Mouse (Mus musculus): ENCODE results near the gene Spg7.
A peak's percentile ranks its signal among the peaks of the same experiment; 100 is the strongest.

The Spg7 gene

GRCm38 (mm10) chr8:123131041-123131440, 68.3 kb downstream of the Spg7 start:
- DNase-seq (ENCODE audit: low spot score in 2 of 2): no peak

GRCm38 (mm10) chr8:123132953-123133352, 70.2 kb downstream of the Spg7 start:
- no peak for DNase-seq (ENCODE audit: low spot score in 2 of 2)

GRCm38 (mm10) chr8:123134149-123134713, 71.5 kb downstream of the Spg7 start:
- DNase-seq (ENCODE audit: low spot score in 2 of 2): no peak

GRCm38 (mm10) chr8:123135406-123135805, 72.7 kb downstream of the Spg7 start:
- DNase-seq (ENCODE audit: low spot score in 2 of 2): no peak

- no peak for DNase-seq (ENCODE audit: low spot score in 2 of 2)
These were observed 73.1 kb downstream of the Spg7 start for GRCm38 (mm10) chr8:123135806-123136205.

- no peak for DNase-seq (ENCODE audit: low spot score in 2 of 2)
These were observed 73.5 kb downstream of the Spg7 start for GRCm38 (mm10) chr8:123136287-123136686.

- DNase-seq (ENCODE audit: low spot score in 2 of 2): peak; percentile 36 to 52
These were observed 74.9 kb downstream of the Spg7 start for GRCm38 (mm10) chr8:123137645-123138077.

GRCm38 (mm10) chr8:123138741-123139140, 76.0 kb downstream of the Spg7 start:
- DNase-seq (ENCODE audit: low spot score in 2 of 2): no peak

GRCm38 (mm10) chr8:123141741-123142462, 79.2 kb downstream of the Spg7 start:
- DNase-seq (ENCODE audit: low spot score in 2 of 2): peak; percentile 49 to 50

- no peak for DNase-seq (ENCODE audit: low spot score in 2 of 2)
These were observed 82.5 kb downstream of the Spg7 start for GRCm38 (mm10) chr8:123145279-123145678.

GRCm38 (mm10) chr8:123146390-123146789, 83.6 kb downstream of the Spg7 start:
- DNase-seq (ENCODE audit: low spot score in 2 of 2): no peak
